Mouse (Mus musculus) ovary, postnatal 36 days (tissue): Measurements from ENCODE around the gene Spint1.

Source experiments
- DNase-seq: peaks from one replicate; pipeline ENCODE4 v3.0.0; 2022; ENCODE audit warnings: low spot score, mixed read lengths

Spint1 gene

GRCm38 (mm10) chr2:119245246-119245645, 8.1 kb downstream of the Spint1 start:
- no peak for DNase-seq

DNA sequence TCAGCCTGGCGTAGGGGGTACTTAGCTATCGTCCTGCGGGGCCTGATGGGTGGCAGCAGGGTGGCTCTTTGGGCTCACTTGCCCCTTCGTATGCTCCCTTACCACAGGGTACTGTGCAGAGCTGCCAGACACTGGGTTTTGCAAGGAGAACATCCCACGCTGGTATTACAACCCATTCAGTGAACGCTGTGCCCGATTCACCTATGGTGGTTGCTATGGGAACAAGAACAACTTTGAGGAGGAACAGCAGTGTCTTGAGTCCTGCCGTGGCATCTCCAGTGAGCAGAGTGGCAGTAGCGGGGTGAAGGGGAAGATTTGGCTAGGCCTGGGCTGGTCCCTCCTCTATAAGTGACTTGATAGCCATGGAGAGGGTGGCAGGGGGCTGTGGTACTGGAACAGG, 10.7 kb downstream of the Spint1 start:
- no peak for DNase-seq

- no peak for DNase-seq
Observed at GRCm38 (mm10) chr2:119249592-119250061, 12.5 kb downstream of the Spint1 start.

DNA sequence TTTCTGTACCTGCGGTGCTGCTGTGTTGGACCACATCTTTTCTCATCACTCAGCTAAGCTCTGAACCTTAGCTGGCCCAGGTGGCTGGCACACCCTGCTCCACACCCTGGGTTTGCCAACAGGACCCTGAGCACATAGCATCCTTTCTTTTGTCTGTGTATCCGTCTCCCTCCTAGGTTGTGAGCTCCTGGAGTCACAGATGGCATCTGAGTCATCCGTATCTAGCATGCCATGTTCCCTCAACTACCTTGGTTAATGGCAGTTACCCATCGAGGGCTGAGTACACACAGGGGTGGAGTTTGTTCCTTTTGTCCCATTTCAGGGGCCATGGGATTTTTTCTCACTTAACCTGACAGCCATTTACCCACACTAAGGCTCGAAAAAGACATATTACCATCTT, 13.2 kb downstream of the Spint1 start:
- DNase-seq, result no peak

DNA sequence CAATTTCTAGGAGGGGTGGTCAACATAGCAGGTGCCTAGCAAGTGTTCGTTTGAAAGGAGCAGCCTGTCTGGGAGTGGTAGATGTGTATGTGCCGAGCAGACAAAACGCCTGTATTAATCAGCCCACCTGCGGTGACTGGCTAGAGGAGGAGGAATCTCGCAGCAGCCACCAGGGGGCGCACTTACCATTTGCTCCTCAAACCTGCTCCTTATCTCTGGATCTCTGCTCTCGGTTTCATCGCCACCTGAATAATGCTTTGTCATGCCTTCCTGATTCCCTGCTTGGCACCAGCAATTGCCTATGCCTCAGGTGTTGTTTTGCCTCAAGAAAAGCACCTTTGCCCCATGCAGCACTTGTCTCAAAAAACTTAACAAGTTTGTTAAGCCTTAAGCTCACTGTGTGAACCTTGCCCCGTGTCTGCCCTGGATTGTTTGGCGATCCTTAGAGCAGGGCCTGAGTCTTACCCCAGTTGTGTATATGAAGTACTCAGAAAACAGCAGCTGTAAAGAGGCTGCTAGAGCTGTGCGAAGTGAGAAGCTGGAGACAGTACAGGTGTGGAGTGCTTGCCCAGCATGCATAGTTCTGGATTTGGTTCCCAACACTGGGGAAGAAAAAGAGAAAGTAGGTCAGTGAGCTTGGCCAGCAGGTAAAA, 13.8 kb downstream of the Spint1 start:
- DNase-seq, result peak; percentile 81

- DNase-seq, result no peak
Observed at GRCm38 (mm10) chr2:119254976-119255375, 17.8 kb downstream of the Spint1 start.

DNA sequence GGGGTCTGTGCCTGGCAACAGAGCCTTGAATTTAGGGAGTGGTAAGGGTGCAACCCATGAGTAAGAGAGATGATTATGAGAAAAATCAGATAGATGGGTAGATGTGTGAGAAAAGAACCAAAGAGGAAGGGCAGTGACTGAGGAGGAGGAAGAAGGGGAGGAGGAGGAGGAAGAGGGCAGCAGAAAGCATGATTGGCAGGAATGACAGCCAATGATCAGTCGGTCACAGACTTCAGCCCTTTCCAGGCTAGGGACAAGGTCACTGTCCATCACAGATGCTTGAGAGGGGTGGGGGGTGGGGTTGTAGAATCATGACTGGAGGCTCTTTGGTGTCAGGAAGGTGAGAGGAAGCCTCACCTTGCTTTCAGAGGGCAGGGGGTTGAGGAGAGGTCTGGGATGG, 23.4 kb downstream of the Spint1 start:
- DNase-seq, result no peak

DNA sequence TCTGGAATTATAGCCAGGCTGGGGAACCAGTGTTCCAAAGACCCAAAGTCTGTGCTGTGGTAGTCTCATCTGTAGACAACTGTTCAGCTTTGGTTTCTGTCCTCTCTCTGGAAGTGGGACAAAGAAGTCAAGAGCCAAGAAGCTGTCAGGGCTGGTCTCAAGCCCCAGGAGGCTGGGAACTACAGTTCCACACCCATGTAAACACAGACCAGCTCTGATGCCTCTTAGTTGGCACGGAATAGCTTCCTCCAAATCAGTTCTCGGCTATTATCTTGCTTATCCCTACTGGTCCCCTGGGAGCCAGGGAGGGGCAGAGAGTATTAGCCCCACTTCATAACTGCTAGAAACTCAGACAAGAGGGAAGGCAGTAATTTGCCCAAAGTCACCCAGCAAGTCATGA, 24.2 kb downstream of the Spint1 start:
- no peak for DNase-seq

DNA sequence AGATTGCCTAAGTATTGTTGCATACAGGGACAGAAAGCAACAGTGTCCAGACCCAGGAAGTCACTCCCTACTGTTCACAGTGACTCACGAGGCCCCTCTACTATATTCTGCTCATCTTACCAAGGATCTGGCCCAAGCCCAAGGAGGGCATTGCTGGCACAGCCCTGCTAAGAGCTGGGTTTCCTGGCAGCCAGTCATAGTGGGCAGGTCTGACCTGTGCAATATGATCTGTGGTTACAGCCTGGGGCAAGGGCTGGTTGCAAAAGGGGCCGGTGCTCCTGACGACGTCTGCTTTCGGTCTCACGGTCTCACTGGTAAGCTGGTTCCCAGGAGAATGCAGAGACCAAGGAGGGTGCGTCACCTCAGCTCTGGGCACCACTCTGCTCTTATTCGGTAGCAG, 25.8 kb downstream of the Spint1 start:
- peak; percentile 70 for DNase-seq

DNA sequence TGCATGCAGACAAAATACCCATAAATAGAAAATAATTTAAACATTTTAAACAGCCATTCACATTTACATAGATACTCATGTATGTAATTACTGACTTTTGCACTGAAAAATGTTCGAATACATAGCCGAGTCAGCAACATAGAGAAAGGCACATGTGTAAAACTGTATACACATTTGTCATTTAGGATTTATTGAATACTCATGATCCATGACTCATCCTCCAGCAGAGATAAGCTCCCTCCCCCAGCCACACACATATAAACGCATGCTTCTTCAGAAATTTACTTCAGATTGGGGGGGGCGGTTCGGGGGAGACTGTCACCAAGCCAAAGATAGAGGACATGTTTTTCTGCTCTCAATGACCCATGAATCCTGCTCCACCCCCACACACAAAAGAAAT, 26.7 kb downstream of the Spint1 start:
- no peak for DNase-seq

GRCm38 (mm10) chr2:119270286-119270642, 33.1 kb downstream of the Spint1 start:
- DNase-seq, result no peak

GRCm38 (mm10) chr2:119270643-119271331, 33.6 kb downstream of the Spint1 start, which contains the start of gene Rhov:
TSS of gene Rhov (minus strand) at chr2:119271272.
- DNase-seq, result peak; percentile 59

GRCm38 (mm10) chr2:119274126-119274525, 37.0 kb downstream of the Spint1 start:
- no peak for DNase-seq

GRCm38 (mm10) chr2:119276926-119277325, 39.8 kb downstream of the Spint1 start:
- no peak for DNase-seq

- DNase-seq, result no peak
Observed at GRCm38 (mm10) chr2:119277810-119278209, 40.6 kb downstream of the Spint1 start.

DNA sequence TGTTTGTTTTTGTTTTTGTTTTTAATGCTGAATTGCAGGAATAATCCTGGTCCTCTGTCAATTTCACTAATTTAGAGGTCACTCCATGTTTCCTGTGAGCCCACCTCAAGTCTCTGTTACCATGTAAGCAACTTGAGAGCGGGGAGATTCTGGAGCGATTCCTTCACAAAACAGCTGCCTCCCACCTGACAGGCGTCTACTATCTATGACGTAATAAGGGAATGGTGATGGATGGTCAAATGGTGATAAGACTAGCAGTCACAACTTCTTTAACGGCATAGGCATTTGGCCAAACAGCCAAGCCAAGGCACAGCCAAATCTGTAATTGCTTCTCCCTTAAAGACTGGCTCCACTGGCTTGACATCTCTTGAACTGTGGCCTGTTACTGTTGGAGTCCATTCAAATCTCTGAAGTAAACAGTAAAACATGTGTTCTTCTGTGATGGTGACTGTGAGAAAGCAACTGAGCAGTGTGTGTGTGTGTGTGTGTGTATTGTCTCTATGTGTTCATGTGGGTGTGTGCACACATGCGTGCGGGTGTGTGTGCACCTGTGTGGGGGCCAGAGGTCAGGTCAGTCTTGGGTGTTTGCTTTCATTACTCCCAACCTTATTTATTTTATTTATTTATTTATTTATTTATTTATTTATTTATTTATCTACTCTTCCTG, 44.9 kb downstream of the Spint1 start:
- no peak for DNase-seq

GRCm38 (mm10) chr2:119287372-119287771, 50.2 kb downstream of the Spint1 start:
- DNase-seq, result no peak

DNA sequence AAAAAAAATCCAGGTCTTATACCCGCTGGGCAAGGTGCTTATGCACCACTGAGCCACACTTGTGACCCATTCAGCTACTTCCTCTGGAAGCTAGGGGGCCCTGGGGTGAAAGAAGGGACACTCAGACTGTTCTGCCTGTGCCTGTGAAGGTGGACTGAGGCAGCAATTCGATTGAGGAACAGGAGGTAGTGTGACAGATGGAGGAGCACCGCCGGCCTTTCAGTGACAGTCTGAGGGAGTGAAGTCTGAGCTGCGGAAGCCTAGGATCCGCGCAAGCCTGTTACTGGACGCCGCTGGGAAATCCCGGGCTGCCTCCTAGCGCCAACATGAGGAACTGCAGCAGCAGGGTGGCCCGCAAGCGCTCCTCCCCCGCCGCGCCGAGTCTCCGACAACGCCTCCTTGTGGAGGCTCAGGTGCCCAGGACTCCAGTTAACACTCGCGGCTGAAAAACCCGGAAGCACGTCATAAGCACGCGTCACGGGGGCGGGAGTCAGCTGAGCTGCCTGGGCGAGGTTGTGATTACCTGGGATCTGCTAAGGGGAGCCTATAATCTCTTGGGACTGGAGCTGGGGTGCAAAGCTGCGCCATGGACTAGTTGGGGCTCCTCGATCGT, 51.2 kb downstream of the Spint1 start, which contains the start of gene Vps18:
Gene Vps18, plus strand, starts transcription at position 471 of the 613 bp plus-strand sequence.
- DNase-seq, result peak; percentile 96

- DNase-seq, result no peak
Observed at GRCm38 (mm10) chr2:119289014-119289416, 51.9 kb downstream of the Spint1 start.

GRCm38 (mm10) chr2:119292281-119292680, 55.1 kb downstream of the Spint1 start:
- DNase-seq, result no peak

- DNase-seq, result no peak
Observed at GRCm38 (mm10) chr2:119292852-119293251, 55.7 kb downstream of the Spint1 start.

DNA sequence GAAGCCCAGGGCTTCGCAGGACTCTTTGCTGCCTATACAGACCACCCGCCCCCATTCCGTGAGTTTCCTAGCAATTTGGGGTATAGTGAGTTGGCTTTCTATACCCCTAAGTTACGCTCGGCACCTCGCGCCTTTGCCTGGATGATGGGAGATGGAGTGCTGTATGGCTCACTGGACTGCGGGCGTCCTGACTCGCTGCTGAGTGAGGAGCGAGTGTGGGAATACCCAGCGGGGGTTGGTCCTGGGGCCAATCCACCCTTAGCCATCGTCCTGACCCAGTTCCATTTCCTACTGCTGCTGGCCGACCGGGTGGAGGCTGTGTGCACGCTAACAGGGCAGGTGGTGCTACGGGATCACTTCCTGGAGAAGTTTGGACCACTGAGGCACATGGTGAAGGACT, 56.1 kb downstream of the Spint1 start:
- DNase-seq, result no peak
